Mouse (Mus musculus) kidney, postnatal 36 days (tissue): Measurements from ENCODE around the gene Acss2.
"Not testable (repeated sequence)": the region's sequence is repeated elsewhere in the genome, so short reads cannot be mapped to it uniquely, and the experiment has no call there.

Source experiments
- DNase-seq, 2 experiments: peaks; one replicate each; pipeline ENCODE4 v3.0.0; 2021 to 2022; ENCODE audit warnings: mixed read lengths in 2 of 2

Acss2 gene

DNA sequence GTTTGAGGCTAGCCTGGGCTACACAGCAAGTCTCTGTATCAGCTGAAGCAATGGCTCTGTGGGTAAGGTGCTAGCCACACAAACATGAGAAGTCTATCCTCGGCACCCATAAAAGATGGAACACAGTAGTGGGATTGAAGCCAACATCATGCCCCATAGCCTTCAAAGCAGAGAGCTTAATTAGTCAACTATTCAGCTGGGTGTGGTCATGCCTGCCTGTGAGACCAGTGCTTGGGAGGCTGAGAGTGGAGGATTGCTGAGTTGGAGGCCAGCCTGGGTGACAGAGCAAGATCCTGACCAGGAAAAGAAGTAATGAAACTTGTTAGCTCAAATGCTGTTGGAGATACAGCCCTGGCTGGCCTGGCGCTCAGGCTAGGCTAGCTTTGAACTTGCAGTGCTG lies 73.1 kb downstream of the Acss2 start:
- DNase-seq, result peak; percentile 51 to 59

DNA sequence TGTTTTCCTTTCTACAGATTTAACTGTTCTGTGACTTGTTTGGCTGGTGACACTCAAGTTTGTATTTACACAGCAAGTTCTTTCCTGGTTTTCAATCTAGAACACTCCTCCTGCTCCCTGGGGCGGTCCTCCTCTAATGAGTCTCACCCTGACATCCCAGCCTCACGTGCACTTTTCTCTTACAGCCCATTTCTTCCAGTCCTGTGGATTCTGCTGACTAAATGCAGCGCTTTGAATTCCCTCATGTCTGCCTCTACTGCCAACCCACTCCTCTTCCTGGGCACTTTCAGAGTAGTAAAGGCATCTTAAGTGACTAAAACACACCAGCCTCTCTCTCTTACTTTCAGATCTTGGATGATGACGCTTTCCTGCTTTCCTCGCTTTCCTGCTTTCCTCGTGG lies 73.9 kb downstream of the Acss2 start:
- DNase-seq, result peak; percentile 58 to 67

DNA sequence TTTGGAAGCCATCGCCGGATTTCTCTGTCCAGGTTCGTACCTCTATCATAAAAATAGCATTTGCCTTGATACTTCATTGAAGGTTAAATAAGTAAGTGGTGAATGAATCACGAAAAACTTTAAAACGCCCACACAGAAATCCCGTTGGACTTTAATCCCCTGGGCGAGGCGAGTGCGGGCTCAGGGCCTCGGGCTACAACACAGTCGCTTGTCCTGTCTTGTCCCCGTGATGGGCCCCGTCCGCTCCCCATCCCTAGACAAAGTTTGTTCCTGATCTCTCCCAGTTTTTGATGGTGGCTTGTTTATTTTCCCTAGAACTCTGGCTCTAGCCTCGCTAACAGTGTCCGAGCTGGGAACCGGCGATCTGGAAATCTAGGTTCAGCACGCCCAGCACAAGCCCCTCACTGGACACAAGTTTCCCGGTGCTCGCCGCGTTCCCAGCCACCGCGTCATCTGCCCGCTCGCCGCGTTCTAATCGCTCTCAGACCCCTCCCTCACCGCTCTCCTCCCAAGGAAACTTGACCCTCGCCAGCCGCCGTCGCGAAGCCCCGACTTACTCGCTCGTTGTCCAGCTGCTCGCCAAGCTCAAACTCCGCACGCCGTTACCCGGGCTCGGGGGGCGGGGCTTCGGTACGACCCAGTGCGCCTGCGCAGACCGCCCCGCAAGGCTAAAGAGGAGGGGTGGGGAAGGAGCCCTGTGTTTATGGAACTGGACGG lies 74.5 kb downstream of the Acss2 start, which contains the start of gene Gss:
Gss (minus strand) TSS at position 674 of the 717 bp plus-strand sequence.
- peak; percentile 99 to 100 for DNase-seq

DNA sequence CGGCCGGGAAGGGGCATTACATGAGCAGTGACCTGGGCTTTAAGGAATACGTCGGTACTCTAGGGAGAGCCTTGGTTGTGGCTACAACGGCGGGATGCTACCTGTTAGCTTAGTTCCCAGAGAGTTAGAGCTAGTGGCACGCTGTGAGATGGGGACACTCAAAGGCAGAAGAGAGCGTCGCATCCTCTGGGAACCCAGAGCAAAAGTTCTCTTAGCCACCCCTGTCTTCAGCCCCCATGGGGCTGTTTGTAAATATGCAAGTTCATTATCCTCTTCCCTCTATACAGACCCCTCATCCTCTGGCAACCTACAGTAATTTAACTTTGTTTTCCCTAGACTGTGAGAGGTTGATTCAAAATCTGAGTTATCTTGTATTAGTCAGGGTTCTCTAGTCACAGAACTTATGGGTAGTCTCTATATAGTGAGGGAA lies 75.1 kb downstream of the Acss2 start:
- no peak for DNase-seq

DNA sequence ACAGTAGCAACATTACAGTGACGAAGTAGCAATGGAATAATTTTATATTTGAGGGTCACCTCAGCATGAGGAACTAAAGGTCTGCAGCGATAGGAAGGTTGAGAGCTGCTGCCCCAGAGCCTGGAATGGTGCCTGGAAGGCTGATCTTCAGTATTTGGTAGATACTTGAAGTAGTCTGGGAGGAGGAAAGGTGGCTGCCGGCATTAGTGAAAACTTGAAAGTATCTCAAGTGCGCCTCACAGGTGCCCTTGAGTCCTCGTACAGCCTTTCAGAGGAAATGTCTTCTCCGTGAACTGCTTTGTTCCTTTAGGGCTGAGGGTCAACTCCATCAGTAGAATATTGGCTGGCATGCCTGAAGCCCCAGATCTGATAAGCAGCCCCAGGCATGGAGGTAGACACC lies 77.8 kb downstream of the Acss2 start:
- DNase-seq, result no peak

DNA sequence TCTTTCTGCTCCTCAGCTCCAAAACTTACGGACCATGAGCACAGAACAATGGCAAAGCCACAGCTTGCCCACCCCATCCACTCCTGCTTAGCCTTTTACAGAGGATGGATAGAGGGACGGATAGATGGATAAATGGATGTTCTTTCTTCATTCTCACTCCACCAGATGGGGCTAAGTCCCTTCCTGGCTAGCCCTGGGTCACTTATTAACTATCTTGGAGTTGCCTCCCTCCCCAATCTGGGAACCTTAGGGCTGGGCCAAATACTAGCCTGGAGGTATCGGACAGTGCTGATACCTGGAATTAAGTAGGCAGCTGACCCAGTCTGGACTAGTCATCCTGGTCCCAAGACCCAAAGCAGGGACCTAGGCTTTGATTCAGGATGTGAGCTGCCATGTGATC lies 86.0 kb downstream of the Acss2 start:
- peak; percentile 39 to 62 for DNase-seq

DNA sequence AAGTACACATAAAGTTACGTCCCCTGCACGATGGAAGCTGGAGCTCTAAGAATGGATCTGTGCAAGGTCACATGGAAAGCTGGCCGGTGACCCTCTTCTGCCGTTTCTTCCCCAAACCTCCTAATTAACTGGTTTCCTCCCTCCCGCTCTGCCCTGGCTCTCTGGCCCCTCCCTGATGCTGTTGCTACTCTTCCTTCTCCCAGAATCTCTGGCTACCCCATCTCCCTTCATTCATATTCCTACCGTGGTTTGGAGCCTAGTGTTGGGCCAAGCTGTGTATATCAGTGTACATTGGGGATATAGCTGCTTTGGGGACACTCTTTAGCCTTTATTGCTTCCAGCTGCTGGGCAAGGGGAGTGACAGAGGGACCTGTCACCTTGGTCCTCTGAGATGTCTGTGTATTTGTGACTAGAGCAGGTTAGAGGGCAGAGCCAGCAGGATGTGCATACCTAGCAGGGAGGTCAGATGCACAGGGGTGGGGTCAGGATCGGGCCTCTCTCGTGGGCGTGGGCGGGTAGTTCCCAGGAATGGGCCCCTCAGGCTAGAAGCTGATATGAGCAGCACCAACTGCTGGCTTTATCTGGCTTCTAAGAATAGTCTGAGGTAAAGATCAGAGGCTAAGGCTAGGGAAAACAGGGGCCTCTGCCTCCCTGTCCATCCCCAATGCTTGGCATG lies 87.0 kb downstream of the Acss2 start:
- no peak for DNase-seq

DNA sequence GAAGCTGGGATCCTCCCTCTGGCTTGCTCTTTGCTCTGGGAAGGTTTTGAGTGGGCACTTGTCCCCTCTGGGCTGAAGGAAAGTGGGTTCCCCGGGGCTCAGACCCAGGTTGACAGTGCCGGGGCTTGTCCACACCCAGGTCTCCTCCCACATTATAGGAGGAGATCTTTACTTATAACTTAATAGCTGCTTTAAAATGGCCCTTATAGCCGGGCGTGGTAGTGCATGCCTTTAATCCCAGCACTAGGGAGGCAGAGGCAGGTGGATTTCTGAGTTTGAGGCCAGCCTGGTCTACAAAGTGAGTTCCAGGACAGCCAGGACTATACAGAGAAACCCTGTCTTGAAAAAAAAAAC lies 87.5 kb downstream of the Acss2 start:
- not testable (repeated sequence) for DNase-seq

DNA sequence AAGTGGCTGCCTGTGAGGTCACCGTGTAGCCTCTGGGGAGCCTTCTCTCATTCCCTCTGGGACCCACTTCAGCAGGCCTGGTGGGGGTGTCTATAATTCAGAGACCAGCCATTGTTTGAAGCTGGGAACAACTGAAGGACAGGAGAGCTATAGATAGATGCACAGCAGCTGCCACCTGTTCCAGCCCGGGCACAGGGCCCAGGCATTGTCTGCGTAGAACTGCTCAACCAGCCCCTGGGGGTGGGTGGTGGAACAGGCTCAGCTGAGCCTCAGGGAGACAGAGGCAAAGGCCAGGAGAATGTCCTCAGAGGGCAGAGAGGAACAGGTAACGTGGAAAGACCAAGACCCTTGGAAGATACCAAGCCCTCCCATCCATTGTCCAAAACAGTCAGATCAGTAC lies 88.6 kb downstream of the Acss2 start:
- DNase-seq, result no peak

DNA sequence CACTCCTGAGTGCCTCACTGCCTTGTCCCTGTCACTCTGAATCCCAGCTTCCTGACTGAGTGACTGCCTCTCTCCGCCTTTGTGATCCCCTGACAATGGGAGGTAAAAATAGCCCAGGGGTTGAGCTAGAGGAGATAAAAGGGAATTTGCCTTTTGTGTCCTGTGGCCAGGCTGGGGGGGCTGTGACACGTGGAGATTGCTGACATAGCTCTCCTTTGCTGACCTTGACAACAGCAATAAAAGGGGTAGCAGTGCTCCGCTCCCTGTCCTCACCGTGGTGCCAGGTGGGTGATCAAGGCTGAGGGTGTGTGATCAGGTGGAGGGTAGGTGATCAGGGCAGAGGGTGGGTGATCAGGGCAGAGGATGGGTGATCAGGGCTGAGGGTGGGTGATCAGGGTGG lies 93.2 kb downstream of the Acss2 start, which contains the start of gene Myh7b:
Myh7b (plus strand) TSS at position 235 of the 400 bp plus-strand sequence.
- DNase-seq, result no peak

DNA sequence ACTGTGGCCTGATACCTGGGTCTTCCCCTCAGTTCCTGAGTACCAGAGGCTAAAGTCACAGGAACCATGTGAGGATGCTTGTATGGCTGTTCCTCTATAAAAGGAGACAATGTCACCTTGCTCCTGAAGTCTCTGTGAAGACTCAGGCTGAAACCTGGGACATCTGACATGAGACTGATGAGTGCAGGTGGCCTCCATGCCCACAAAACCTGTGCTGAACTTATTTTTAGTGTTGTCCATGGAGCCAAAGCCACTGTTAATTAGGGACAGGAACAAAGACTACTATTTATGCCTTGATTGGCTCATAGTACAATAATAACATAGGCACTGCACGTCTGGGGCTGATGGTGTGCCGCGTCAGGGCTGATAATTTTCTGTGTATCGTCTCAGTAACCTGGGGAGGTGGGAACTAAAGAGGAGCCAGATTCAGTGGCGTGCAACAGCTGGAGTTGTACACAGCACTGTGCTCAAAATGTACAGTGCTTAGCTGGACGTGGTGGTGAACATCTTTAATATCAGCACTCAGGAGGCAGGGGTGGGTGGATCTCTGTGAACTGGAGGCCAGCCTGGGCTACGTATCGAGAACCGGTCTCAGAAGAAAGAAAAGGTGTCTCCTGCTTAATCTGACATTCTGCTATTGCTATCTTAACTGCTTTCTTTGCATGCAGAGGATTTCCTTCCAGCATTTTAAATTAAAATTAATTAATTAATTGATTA lies 94.2 kb downstream of the Acss2 start:
- DNase-seq, result no peak

DNA sequence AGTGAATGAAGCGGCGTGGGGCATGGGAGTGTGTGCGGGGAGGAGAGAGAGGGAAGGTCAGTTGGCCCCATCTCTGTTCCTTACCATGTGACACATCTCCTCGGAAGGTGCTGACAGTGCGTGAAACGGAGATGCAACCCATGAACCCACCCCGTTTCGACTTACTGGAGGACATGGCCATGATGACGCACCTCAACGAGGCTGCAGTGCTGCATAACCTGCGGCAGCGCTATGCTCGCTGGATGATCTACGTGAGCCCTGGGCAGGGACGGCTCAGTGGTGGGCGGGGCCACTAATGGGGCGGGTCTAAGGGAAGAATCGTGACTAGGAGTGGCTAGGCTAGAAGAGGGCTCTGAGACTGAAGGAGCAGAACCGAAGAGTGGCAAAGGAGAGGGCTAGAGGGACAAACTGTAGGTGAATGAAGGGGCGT lies 95.6 kb downstream of the Acss2 start:
- peak; percentile 70 to 89 for DNase-seq

DNA sequence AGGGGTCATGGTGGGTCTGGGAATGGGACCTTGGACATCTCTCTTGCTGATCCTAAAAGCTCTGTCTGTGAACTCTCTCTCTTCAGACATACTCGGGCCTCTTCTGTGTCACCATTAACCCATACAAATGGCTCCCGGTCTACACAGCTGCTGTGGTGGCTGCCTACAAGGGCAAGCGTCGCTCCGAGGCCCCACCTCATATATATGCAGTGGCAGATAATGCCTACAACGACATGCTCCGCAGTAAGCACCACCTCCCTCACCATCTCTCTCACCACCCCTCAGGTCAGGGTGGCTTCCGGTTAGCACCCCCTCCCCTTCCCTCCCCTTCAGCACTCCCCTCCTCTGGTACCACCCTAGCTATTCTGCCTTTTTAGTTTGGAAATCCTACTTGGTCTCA lies 96.2 kb downstream of the Acss2 start:
- DNase-seq, result no peak

DNA sequence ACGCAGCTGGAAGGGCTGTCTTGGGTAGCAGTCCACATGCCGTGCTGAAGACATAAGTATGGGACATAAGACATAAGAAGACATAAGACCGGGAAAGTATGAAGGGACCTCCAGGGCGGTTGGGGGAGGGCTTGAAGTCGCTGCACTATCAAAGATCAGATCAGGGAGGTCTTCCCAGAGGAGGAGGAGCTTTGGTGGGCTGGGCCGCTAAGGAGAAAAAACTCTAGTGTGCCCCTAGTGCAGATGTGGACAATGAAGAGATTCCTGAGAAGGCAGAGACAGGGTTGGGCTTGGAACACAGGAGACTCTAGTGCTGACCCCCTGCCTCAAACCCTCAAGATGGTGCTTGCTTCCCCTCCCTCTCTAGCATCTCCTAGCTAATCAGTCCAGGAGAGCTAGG lies 99.2 kb downstream of the Acss2 start:
- no peak for DNase-seq

DNA sequence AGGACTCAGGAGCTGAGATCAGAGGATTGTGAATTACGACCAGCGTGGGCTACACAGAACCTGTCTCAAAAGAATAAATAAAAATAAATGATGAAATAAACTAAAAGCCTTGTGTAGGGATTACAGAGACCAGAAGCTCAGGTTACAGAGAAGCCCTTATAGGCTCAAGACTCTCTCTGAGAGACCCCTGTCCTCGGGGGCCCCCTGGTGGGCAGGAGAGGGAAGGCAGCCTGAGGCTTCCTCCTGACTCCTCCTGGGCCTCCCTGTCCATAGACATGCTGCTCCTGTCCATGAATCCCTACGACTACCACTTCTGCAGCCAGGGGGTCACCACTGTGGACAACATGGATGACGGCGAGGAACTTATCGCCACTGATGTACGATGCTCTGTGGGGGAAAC lies 102.1 kb downstream of the Acss2 start:
- DNase-seq, result peak; percentile 84 to 97

DNA sequence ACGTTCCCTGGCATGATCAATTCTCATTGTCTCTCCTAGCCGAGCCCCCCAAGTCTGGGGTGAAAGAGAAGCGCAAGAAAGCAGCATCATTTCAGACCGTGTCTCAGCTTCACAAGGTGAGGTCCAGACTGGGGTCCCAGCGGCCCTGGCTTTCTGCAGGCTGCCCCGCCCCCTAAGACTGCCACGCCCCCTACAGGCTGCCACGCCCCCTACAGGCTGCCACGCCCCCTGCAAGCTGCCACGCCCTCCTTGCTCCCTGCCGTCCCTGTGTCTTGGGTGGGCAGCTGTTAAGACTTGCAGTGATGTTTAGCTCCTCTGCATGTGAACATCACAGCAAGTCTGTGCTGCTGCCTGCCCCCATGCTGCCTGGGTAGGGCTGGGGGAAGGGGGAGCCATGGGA lies 104.9 kb downstream of the Acss2 start:
- no peak for DNase-seq

DNA sequence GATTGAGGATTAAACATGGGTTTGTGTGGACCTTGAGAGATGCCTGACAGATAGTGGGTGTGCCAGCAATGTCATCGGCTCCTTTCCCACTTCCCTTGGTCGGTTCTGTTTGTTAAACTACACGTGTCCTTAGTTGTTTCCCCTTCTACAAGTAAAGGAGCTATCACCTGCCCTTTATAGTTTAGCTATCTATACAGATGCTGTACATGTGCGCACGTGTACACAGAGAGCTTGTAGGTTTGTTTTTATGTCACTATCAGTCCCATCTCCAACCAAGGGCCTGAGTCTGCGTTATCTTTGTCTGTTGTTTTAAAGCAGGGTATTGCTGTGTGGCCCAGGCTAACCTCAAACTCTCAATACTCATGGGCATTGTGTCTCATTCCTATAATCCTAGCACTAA lies 106.2 kb downstream of the Acss2 start:
- no peak for DNase-seq

DNA sequence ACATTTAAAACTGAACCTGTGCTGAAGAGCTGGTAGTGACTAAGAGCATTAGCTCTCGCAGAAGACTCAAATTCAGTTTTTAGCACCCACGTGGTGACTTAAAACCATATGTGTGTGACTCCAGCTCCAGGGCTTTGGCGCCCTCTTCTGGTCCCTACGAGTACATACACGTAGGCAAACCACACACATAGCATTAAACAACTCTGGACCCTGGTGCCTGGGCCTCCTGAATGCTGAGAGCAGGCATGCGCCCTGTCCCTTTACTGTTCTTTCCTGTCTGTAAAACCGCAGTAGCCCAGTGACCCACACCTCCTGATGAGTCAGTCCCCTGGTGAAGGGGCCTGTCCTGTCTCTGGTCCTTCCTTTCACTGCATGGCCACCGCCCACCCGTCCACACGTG lies 107.0 kb downstream of the Acss2 start:
- DNase-seq, result peak; percentile 19 to 63

DNA sequence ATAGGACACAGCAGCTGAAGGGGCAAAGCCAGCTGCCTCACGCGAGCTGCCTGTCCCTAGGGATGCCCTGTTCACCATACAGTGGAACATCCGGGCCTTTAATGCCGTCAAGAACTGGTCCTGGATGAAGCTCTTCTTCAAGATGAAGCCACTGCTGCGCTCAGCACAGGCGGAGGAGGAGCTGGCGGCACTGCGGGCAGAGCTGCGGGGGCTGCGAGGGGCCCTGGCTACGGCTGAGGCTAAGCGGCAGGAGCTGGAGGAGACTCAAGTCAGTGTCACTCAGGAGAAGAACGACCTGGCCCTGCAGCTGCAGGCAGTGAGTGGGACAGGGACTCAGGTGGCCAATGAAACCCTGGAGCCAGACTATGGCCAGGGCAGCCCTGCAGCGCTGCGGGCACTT lies 108.5 kb downstream of the Acss2 start:
- no peak for DNase-seq

DNA sequence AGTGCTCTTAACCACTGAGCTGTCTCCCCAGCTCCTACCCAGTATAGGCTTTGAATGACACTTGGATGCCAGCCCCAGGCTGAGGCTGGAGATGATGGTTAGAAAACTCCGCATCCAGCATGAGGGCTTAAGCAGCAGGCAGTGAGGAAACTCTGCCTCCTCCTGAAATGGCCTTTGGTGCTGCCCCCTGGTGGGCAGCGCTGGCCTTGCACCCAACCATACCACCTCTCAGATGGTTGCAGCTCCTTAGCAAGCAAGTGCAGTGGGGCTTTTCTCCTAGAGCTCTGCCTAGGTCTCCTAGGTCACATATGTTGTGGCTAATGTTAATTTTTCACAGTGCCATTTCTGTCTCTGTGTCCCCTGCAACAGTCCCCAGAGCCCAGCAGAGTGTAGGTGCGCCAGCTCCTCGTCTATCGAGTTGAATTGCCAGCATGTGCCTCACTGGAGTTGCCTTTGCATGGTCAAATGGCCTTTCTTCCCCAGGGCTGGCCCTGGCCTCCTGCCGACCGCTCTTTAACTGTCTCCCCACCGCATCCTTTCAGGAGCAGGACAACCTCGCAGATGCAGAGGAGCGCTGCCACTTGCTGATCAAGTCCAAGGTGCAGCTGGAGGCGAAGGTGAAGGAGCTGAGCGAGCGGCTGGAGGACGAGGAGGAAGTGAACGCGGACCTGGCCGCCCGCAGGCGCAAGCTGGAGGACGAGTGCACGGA lies 109.4 kb downstream of the Acss2 start:
- peak; percentile 57 to 88 for DNase-seq

DNA sequence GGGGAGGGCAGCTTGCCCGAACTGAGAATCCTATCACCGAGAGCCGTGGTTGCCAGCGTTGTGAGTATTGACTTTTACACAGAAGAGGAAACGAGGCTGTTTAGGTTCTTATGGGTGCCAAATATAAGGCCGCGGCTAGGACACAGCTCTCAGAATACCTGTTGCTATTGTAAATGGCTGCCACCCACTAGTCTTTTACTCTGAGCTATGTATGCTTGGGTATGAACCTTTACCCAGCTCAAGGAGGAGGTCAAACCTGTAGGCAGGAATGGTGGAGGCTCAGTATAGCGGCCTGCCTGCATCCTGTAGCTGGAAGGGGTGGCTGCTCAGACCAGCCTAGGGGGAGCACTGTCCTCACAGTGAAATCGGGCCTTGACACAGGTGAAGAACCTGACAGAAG lies 110.4 kb downstream of the Acss2 start:
- DNase-seq, result no peak

DNA sequence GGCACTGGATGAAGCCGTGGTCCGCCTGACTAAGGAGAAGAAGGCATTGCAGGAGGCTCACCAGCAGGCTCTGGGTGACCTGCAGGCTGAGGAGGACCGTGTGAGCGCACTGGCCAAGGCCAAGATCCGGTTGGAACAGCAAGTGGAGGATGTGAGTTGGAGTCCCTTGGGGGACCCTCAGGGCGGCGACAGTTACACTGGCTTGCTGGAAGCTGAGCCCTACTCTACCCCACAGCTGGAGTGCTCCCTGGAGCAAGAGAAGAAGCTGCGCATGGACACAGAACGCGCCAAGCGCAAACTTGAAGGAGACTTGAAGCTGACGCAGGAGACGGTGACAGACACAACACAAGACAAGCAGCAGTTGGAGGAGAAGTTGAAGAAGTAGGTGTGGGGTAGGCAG lies 110.8 kb downstream of the Acss2 start:
- DNase-seq, result no peak

DNA sequence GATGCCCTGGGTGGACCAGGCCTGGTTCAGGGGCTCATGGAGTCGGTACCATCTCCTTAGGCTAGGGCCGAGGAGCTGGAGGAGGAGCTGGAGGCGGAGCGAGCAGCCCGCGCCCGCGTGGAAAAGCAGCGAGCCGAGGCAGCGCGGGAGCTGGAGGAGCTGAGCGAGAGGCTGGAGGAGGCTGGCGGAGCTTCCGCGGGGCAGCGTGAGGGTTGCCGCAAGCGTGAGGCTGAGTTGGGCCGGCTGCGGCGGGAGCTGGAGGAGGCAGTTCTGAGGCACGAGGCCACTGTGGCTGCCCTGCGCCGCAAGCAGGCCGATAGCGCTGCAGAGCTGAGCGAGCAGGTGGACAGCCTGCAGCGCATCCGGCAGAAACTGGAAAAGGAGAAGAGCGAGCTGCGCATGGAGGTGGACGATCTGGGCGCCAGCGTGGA lies 111.5 kb downstream of the Acss2 start:
- DNase-seq, result peak; percentile 21 to 59
